Mouse (Mus musculus): Measurements from ENCODE around the gene Rexo5.

- TF ChIP-seq CTCF (IDR thresholded peaks at IDR 0.05; ENCODE audit: low read depth, low read length): no peak
- no peak for TF ChIP-seq POLR2A (IDR thresholded peaks at IDR 0.05; ENCODE audit: insufficient read depth, low read length)
- no peak for TF ChIP-seq EP300 (IDR thresholded peaks at IDR 0.05; ENCODE audit: insufficient read depth, low read depth, low read length)
Measured at GRCm38 (mm10) chr7:119852494-119852893, 58.7 kb downstream of the Rexo5 start.

Measured in ES-Bruce4 (cell line).